Mouse (Mus musculus) lung, embryonic 14.5 days (tissue): ENCODE results near the gene Kcnk10. TPM values are rescaled to one million over a fixed set of nuclear protein-coding genes. Genes with fewer than 3 reads are reported as not detected.

ENCODE experiments used
- ATAC-seq: fragments of 200-750 bp; cut with Nextera tagmentation; 2 replicates; pipeline ENCODE4 v1.8.0; 2017; ENCODE audit warnings: mild to moderate bottlenecking, moderate TSS enrichment, moderate library complexity; ENCODE audit not compliant: insufficient read depth
- DNase-seq: peaks from one replicate; pipeline ENCODE4 v3.0.0-alpha.2; 2015
- H3K27ac ChIP-seq: fragments of 300-500 bp; sonication (generic); 2 replicates; pipeline ENCODE4 v1.5.1; 2014; ENCODE audit warnings: low read depth, mild to moderate bottlenecking, moderate library complexity
- H3K27me3 ChIP-seq: fragments of 300-500 bp; sonication (generic); 2 replicates; pipeline ENCODE4 v1.6.1; 2014; ENCODE audit warnings: low read length, control low read depth; ENCODE audit not compliant: insufficient read depth
- H3K36me3 ChIP-seq: fragments of 300-500 bp; sonication (generic); 2 replicates; pipeline ENCODE4 v1.6.1; 2014; ENCODE audit warnings: control low read depth; ENCODE audit not compliant: insufficient read depth
- H3K4me1 ChIP-seq: fragments of 300-500 bp; sonication (generic); 2 replicates; pipeline ENCODE4 v1.6.1; 2014; ENCODE audit warnings: antibody characterized with exemption, control low read depth; ENCODE audit not compliant: insufficient read depth
- H3K4me2 ChIP-seq: fragments of 300-500 bp; sonication (generic); 2 replicates; pipeline ENCODE4 v1.6.1; 2014; ENCODE audit warnings: mild to moderate bottlenecking
- H3K4me3 ChIP-seq: fragments of 300-500 bp; sonication (generic); 2 replicates; pipeline ENCODE4 v1.5.1; 2014; ENCODE audit warnings: low read depth, low read length
- H3K9ac ChIP-seq: fragments of 300-500 bp; sonication (generic); 2 replicates; pipeline ENCODE4 v1.6.1; 2014
- H3K9me3 ChIP-seq: fragments of 300-500 bp; sonication (generic); 2 replicates; pipeline ENCODE4 v1.6.1; 2016; ENCODE audit warnings: low read depth, low read length, control low read depth
- CTCF ChIP-seq: IDR thresholded peaks from 2 replicates; pipeline ENCODE4 v1.5.1; 2016; ENCODE audit warnings: antibody characterized with exemption, low read depth
- WGBS: fragments of 180-500 bp; shearing (Covaris S2); extraction: QIAGEN DNeasy Blood & Tissue Kit; methylation state at CpG from one replicate; pipeline ENCODE4 v1.1.7; 2014; 5-methylcytosine and 5-hydroxymethylcytosine counted together
- polyA plus RNA-seq: library from polyadenylated mRNA; unstranded; fragments of >200 nt; fragmentation: Nextera tagmentation; extraction: Ambion mirVana; gene quantifications from 2 replicates; pipeline ENCODE4 v1.2.1, GENCODE M21; 2014

The Kcnk10 gene
- polyA plus RNA-seq, 1 experiment from 2014 or later: 0.03 TPM

GRCm38 (mm10) chr12:98444860-98445259 lies 133.2 kb downstream of the Kcnk10 start:
- no peaks in the 10 kb centered on the region for H3K4me1 ChIP-seq

GRCm38 (mm10) chr12:98443754-98444153 lies 134.4 kb downstream of the Kcnk10 start:
- Histone ChIP-seq H3K36me3 (no peaks in the 10 kb centered on the region), H3K4me1 (no peaks in the 10 kb centered on the region), H3K27ac (no peak overlapping the region), H3K4me3 (no peak overlapping the region), H3K27me3 (no peaks in the 10 kb centered on the region), H3K9ac (no peak overlapping the region), H3K4me2 (no peak overlapping the region), H3K9me3 (no peaks in the 10 kb centered on the region)
- WGBS: 76% methylated on average over 3 of the region's 3 CpGs
- ATAC-seq: no peak
- no peak for TF ChIP-seq CTCF
- DNase-seq: no peak

More at GRCm38 (mm10) chr12:98444860-98445259, 133.2 kb downstream of the Kcnk10 start:
- H3K4me2 ChIP-seq: no peak overlapping the region
- no peak overlapping the region for H3K9ac ChIP-seq
- H3K36me3 ChIP-seq: no peaks in the 10 kb centered on the region
- H3K27ac ChIP-seq: no peak overlapping the region
- DNase-seq: no peak
- no peak overlapping the region for H3K4me3 ChIP-seq
- no peak for ATAC-seq
- 80% methylated on average over 5 of the region's 5 CpGs for whole genome bisulfite sequencing
- no peaks in the 10 kb centered on the region for H3K27me3 ChIP-seq
- no peak for TF ChIP-seq CTCF
- no peaks in the 10 kb centered on the region for H3K9me3 ChIP-seq

- DNase-seq (no peak), ATAC-seq (no peak)
- H3K4me3 ChIP-seq: no peak overlapping the region
- TF ChIP-seq CTCF: no peak
- H3K4me1 ChIP-seq: no peaks in the 10 kb centered on the region
- no peaks in the 10 kb centered on the region for H3K36me3 ChIP-seq
- no peak overlapping the region for H3K9ac ChIP-seq
- 24% methylated on average over 2 of the region's 2 CpGs for WGBS
- H3K4me2 ChIP-seq: no peak overlapping the region
- H3K27ac ChIP-seq: no peak overlapping the region
- H3K9me3 ChIP-seq: no peaks in the 10 kb centered on the region
- no peaks in the 10 kb centered on the region for H3K27me3 ChIP-seq
These were observed 140.0 kb downstream of the Kcnk10 start for GRCm38 (mm10) chr12:98438080-98438479.

GRCm38 (mm10) chr12:98430683-98431082 lies 147.4 kb downstream of the Kcnk10 start:
- DNase-seq (no peak), ATAC-seq (no peak)
- Histone ChIP-seq H3K36me3 (no peaks in the 10 kb centered on the region), H3K9ac (no peak overlapping the region), H3K4me1 (no peaks in the 10 kb centered on the region), H3K27ac (no peak overlapping the region), H3K4me2 (no peak overlapping the region), H3K27me3 (no peaks in the 10 kb centered on the region), H3K4me3 (no peak overlapping the region), H3K9me3 (no peaks in the 10 kb centered on the region)
- WGBS: 81% methylated on average over 5 of the region's 5 CpGs
- TF ChIP-seq CTCF: no peak

GRCm38 (mm10) chr12:98421340-98421739 lies 156.8 kb downstream of the Kcnk10 start:
- 76% methylated on average over 7 of the region's 7 CpGs for WGBS
- TF ChIP-seq CTCF: no peak
- Histone ChIP-seq H3K4me2 (no peak overlapping the region), H3K4me1 (no peaks in the 10 kb centered on the region), H3K9ac (no peak overlapping the region), H3K4me3 (no peak overlapping the region), H3K27me3 (no peaks in the 10 kb centered on the region), H3K36me3 (no peaks in the 10 kb centered on the region), H3K27ac (no peak overlapping the region), H3K9me3 (no peaks in the 10 kb centered on the region)
- ATAC-seq: no peak
- no peak for DNase-seq

GRCm38 (mm10) chr12:98419849-98420248 lies 158.3 kb downstream of the Kcnk10 start:
- no peak overlapping the region for H3K27ac ChIP-seq
- no peaks in the 10 kb centered on the region for H3K27me3 ChIP-seq
- H3K9me3 ChIP-seq: no peaks in the 10 kb centered on the region
- H3K36me3 ChIP-seq: no peaks in the 10 kb centered on the region
- DNase-seq: no peak
- no peak for ATAC-seq
- TF ChIP-seq CTCF: no peak
- H3K4me3 ChIP-seq: no peak overlapping the region
- H3K4me1 ChIP-seq: no peaks in the 10 kb centered on the region
- H3K4me2 ChIP-seq: no peak overlapping the region
- 60% methylated on average over 6 of the region's 6 CpGs for WGBS
- H3K9ac ChIP-seq: no peak overlapping the region

GRCm38 (mm10) chr12:98409580-98409979 lies 168.5 kb downstream of the Kcnk10 start:
- DNase-seq (no peak), ATAC-seq (no peak)
- WGBS: 57% methylated on average over 2 of the region's 2 CpGs
- Histone ChIP-seq H3K9me3 (no peaks in the 10 kb centered on the region), H3K4me2 (no peak overlapping the region), H3K9ac (no peak overlapping the region), H3K36me3 (no peaks in the 10 kb centered on the region), H3K4me1 (no peaks in the 10 kb centered on the region), H3K4me3 (no peak overlapping the region), H3K27ac (no peak overlapping the region), H3K27me3 (no peaks in the 10 kb centered on the region)
- TF ChIP-seq CTCF: no peak

- Histone ChIP-seq H3K9ac (no peak overlapping the region), H3K9me3 (no peaks in the 10 kb centered on the region)
- DNase-seq: no peak
These were observed 171.5 kb downstream of the Kcnk10 start for GRCm38 (mm10) chr12:98406598-98406997.

More at GRCm38 (mm10) chr12:98406598-98406997, 171.5 kb downstream of the Kcnk10 start:
- TF ChIP-seq CTCF: no peak
- Histone ChIP-seq H3K27me3 (no peaks in the 10 kb centered on the region), H3K4me1 (no peaks in the 10 kb centered on the region), H3K4me2 (no peak overlapping the region), H3K36me3 (no peaks in the 10 kb centered on the region), H3K4me3 (no peak overlapping the region), H3K27ac (no peak overlapping the region)
- no peak for ATAC-seq
- WGBS: 16% methylated on average over 1 of the region's 1 CpGs
